ENCODE assay signal across 14 mouse cellular contexts in genomic region chr1:134074606-134075005, GRCm38 (mm10). TPM values are rescaled to one million over a fixed set of nuclear protein-coding genes. Genes with fewer than 3 reads are reported as not detected.
DNase-seq lines count a peak whose midpoint lies in the region; ATAC-seq and TF ChIP-seq lines count a peak whose summit lies in the region.
"Had no signal": no experiment of that assay in that cellular context is flagged by ENCODE, and none has a peak within 500 bp of the region (broad histone marks: within the 10 kb centered on the region; RNA-seq: fewer than 3 reads in every experiment).

No protein-coding gene starts in this region.

- intact Hi-C loops in heart, adult 2 months (cut with DNase I) = loop anchor here (1.0 kb wide), 1 partner anchor 19 kb away; no protein-coding TSS in a partner anchor

- no peak overlapping the region for H3K9ac ChIP-seq in heart, adult 2 months (ENCODE audit: low read depth, low read length)
- no peak overlapping the region for H3K9ac ChIP-seq in midbrain, embryonic 16.5 days (ENCODE audit: low read depth, low read length)
- no peak overlapping the region for H3K9ac ChIP-seq in midbrain, embryonic 14.5 days (replicated peaks; ENCODE audit: low read length)
- H3K9ac ChIP-seq: embryonic facial prominence, embryonic 15.5 days; intestine, embryonic 15.5 days had no signal

- H3K27me3 ChIP-seq in heart, adult 2 months (ENCODE audit: control insufficient read depth, insufficient read depth, low read length) = no peaks in the 10 kb centered on the region
- H3K27me3 ChIP-seq in midbrain, embryonic 10.5 days (ENCODE audit: low read depth, poor library complexity, severe bottlenecking) = no peaks in the 10 kb centered on the region
- no peaks in the 10 kb centered on the region for H3K27me3 ChIP-seq in midbrain, embryonic 16.5 days (ENCODE audit: control insufficient read depth, insufficient read depth, low read depth, low read length)
- H3K27me3 ChIP-seq in midbrain, embryonic 14.5 days (ENCODE audit: control insufficient read depth, insufficient read depth, low read length) = no peaks in the 10 kb centered on the region
- peaks cover 15% of the 10 kb centered on the region for H3K27me3 ChIP-seq in limb, embryonic 10.5 days (ENCODE audit: low read depth, poor library complexity, severe bottlenecking)
- H3K27me3 ChIP-seq: CH12.LX; embryonic facial prominence, embryonic 15.5 days; intestine, embryonic 15.5 days had no signal

- no peaks in the 10 kb centered on the region for H3K9me3 ChIP-seq in midbrain, embryonic 10.5 days (replicated peaks)
- H3K9me3 ChIP-seq in midbrain, embryonic 16.5 days (replicated peaks; ENCODE audit: control insufficient read depth, low read length, poor library complexity, severe bottlenecking) = no peaks in the 10 kb centered on the region
- no peaks in the 10 kb centered on the region for H3K9me3 ChIP-seq in midbrain, embryonic 14.5 days (ENCODE audit: control insufficient read depth, low read length)
- no peaks in the 10 kb centered on the region for H3K9me3 ChIP-seq in limb, embryonic 10.5 days (replicated peaks)
- H3K9me3 ChIP-seq: embryonic facial prominence, embryonic 15.5 days; intestine, embryonic 15.5 days had no signal

- no peak for TF ChIP-seq EP300 in heart, adult 2 months (IDR thresholded peaks at IDR 0.05; ENCODE audit: insufficient read depth, low read depth, low read length)

- peaks cover 35% of the 10 kb centered on the region for H3K36me3 ChIP-seq in heart, adult 2 months (ENCODE audit: control insufficient read depth, insufficient read depth, low read length)
- peaks cover 36% of the 10 kb centered on the region for H3K36me3 ChIP-seq in midbrain, embryonic 10.5 days
- no peaks in the 10 kb centered on the region for H3K36me3 ChIP-seq in midbrain, embryonic 16.5 days (ENCODE audit: control insufficient read depth, insufficient read depth, low read length)
- H3K36me3 ChIP-seq in midbrain, embryonic 14.5 days (ENCODE audit: control insufficient read depth, insufficient read depth, low read length) = no peaks in the 10 kb centered on the region; the same call in 1 of the 2 replicates
- peaks cover 20% of the 10 kb centered on the region for H3K36me3 ChIP-seq in limb, embryonic 10.5 days
- H3K36me3 ChIP-seq: intestine, embryonic 15.5 days had no signal

- H3K27ac ChIP-seq in heart, adult 2 months = no peak overlapping the region
- 0 out of 2 replicates have a peak overlapping the region, but pooled peaks have one; percentile 20 for H3K27ac ChIP-seq in midbrain, embryonic 10.5 days (replicated peaks)
- no peak overlapping the region for H3K27ac ChIP-seq in midbrain, embryonic 16.5 days (ENCODE audit: low read length)
- no peak overlapping the region for H3K27ac ChIP-seq in embryonic fibroblast, embryonic 13.5 days (ENCODE audit: insufficient read depth, low read length)
- 0 out of 2 replicates have a peak overlapping the region, but pooled peaks have one; percentile 13 for H3K27ac ChIP-seq in midbrain, embryonic 14.5 days (replicated peaks; ENCODE audit: low read depth, low read length)
- no peak overlapping the region for H3K27ac ChIP-seq in limb, embryonic 10.5 days
- H3K27ac ChIP-seq: embryonic facial prominence, embryonic 15.5 days; intestine, embryonic 15.5 days had no signal

- TF ChIP-seq CTCF in heart, adult 2 months (IDR thresholded peaks at IDR 0.05) = no peak
- TF ChIP-seq CTCF in embryonic fibroblast, embryonic 13.5 days (IDR thresholded peaks at IDR 0.05; ENCODE audit: borderline replicate concordance, insufficient read depth, low read length) = no peak

- TF ChIP-seq POLR2A in heart, adult 2 months (IDR thresholded peaks at IDR 0.05; ENCODE audit: insufficient read depth, low read depth, low read length) = peak; percentile 45; the same call in 1 of the 2 replicates
- TF ChIP-seq POLR2A in embryonic fibroblast, embryonic 13.5 days (IDR thresholded peaks at IDR 0.05; ENCODE audit: low read depth, low read length) = peak; percentile 54; the same call in 1 of the 2 replicates

- 75% methylated on average over 10 of the region's 10 CpGs for WGBS in heart, adult 2 months
- 92% methylated on average over 10 of the region's 10 CpGs for WGBS in midbrain, embryonic 10.5 days
- WGBS in midbrain, embryonic 16.5 days = 76% methylated on average over 10 of the region's 10 CpGs
- WGBS in midbrain, embryonic 14.5 days = 80% methylated on average over 10 of the region's 10 CpGs
- WGBS in limb, embryonic 10.5 days = 90% methylated on average over 10 of the region's 10 CpGs

- H3K4me2 ChIP-seq in midbrain, embryonic 16.5 days (ENCODE audit: low read length) = no peak overlapping the region
- peak overlapping the region; percentile 69; the same call in 1 of the 2 replicates for H3K4me2 ChIP-seq in midbrain, embryonic 14.5 days (ENCODE audit: low read length)
- H3K4me2 ChIP-seq: embryonic facial prominence, embryonic 15.5 days; intestine, embryonic 15.5 days had no signal

- peak in 1 of 2 experiments; percentile 18 for DNase-seq in heart, adult 2 months
- no peak for DNase-seq in heart, postnatal 4 days
- DNase-seq in midbrain, embryonic 10.5 days (ENCODE audit: low spot score) = no peak
- DNase-seq in midbrain, embryonic 14.5 days = no peak
- DNase-seq in limb, embryonic 10.5 days (ENCODE audit: low spot score) = no peak
- DNase-seq in urinary bladder, postnatal 36 days (ENCODE audit: low spot score in 2 of 2) = no peak
- DNase-seq: cerebellum, postnatal 10 days; kidney, postnatal 36 days had no signal

- H3K79me2 ChIP-seq in heart, adult 2 months (replicated peaks; ENCODE audit: control insufficient read depth, insufficient read depth, low read length) = peaks cover 2% of the 10 kb centered on the region

- peaks cover 18% of the 10 kb centered on the region for H3K4me1 ChIP-seq in heart, adult 2 months (ENCODE audit: control insufficient read depth, insufficient read depth, low read length)
- peaks cover 94% of the 10 kb centered on the region for H3K4me1 ChIP-seq in midbrain, embryonic 10.5 days
- peaks cover 22% of the 10 kb centered on the region for H3K4me1 ChIP-seq in midbrain, embryonic 16.5 days (ENCODE audit: control insufficient read depth, insufficient read depth, low read length)
- peaks cover 12% of the 10 kb centered on the region for H3K4me1 ChIP-seq in embryonic fibroblast, embryonic 13.5 days (ENCODE audit: control insufficient read depth, insufficient read depth, low read length)
- peaks cover 49% of the 10 kb centered on the region for H3K4me1 ChIP-seq in midbrain, embryonic 14.5 days (ENCODE audit: control insufficient read depth, insufficient read depth, low read length)
- peaks cover 41% of the 10 kb centered on the region for H3K4me1 ChIP-seq in limb, embryonic 10.5 days

- ATAC-seq in midbrain, embryonic 16.5 days = no peak
- no peak for ATAC-seq in midbrain, embryonic 14.5 days (ENCODE audit: low FRiP score, low TSS enrichment)
- ATAC-seq: intestine, embryonic 15.5 days had no signal

- H3K4me3 ChIP-seq in heart, adult 2 months = no peak overlapping the region
- peak overlapping the region; percentile 75; the same call in 1 of the 2 replicates for H3K4me3 ChIP-seq in midbrain, embryonic 10.5 days
- no peak overlapping the region for H3K4me3 ChIP-seq in midbrain, embryonic 16.5 days (ENCODE audit: low read depth, low read length)
- no peak overlapping the region for H3K4me3 ChIP-seq in embryonic fibroblast, embryonic 13.5 days (ENCODE audit: insufficient read depth, low read length)
- H3K4me3 ChIP-seq in midbrain, embryonic 14.5 days (replicated peaks; ENCODE audit: low read depth, low read length) = no peak overlapping the region
- no peak overlapping the region for H3K4me3 ChIP-seq in limb, embryonic 10.5 days
- H3K4me3 ChIP-seq: embryonic facial prominence, embryonic 15.5 days; intestine, embryonic 15.5 days had no signal

RNA-seq across cellular contexts. Expression of gene Btg2, which starts 4.3 kb away (rescaled TPM):
- total RNA-seq in heart, adult 2 months (2021) = 10 to 100 TPM; 29.9 to 31.0 TPM
- polyA plus RNA-seq in heart, adult 2 months (2012; rRNA removed) = 33.5 and 35.9 TPM in 2 replicates
- 10 to 100 TPM; 27.5 to 36.2 TPM for total RNA-seq in heart, postnatal 4 days (2021)
- polyA plus RNA-seq in midbrain, embryonic 10.5 days (2016; fragmentation: Nextera tagmentation; extraction: Ambion mirVana) = 107 and 161 TPM in 2 replicates
- polyA plus RNA-seq in midbrain, embryonic 16.5 days (2015; fragmentation: Nextera tagmentation; extraction: Ambion mirVana) = 27.2 and 34.9 TPM in 2 replicates
- polyA plus RNA-seq in embryonic fibroblast, embryonic 13.5 days (2011; ENCODE audit: insufficient read length, low read depth, missing spikeins) = 96.4 and 125 TPM in 2 replicates
- 34.2 and 61.1 TPM in 2 replicates for polyA plus RNA-seq in midbrain, embryonic 14.5 days (2014; fragmentation: Nextera tagmentation; extraction: Ambion mirVana)
- 10.1 and 17.7 TPM in 2 replicates for polyA plus RNA-seq in limb, embryonic 10.5 days (2016; fragmentation: Nextera tagmentation; extraction: Ambion mirVana)

RNA-seq across cellular contexts. Expression of gene Chit1, which starts 36.4 kb away (rescaled TPM):
- not detected for total RNA-seq in heart, adult 2 months (2021)
- polyA plus RNA-seq in heart, adult 2 months (2012; rRNA removed) = 0.16 TPM in 1 of 2 replicates, not detected in the other
- total RNA-seq in heart, postnatal 4 days (2021) = not detected
- not detected in 2 replicates for polyA plus RNA-seq in midbrain, embryonic 10.5 days (2016; fragmentation: Nextera tagmentation; extraction: Ambion mirVana)
- polyA plus RNA-seq in midbrain, embryonic 16.5 days (2015; fragmentation: Nextera tagmentation; extraction: Ambion mirVana) = 0.21 TPM in 1 of 2 replicates, not detected in the other
- polyA plus RNA-seq in embryonic fibroblast, embryonic 13.5 days (2011; ENCODE audit: insufficient read length, low read depth, missing spikeins) = not detected in 2 replicates
- polyA plus RNA-seq in midbrain, embryonic 14.5 days (2014; fragmentation: Nextera tagmentation; extraction: Ambion mirVana) = 0.26 TPM in 1 of 2 replicates, not detected in the other
- not detected in 2 replicates for polyA plus RNA-seq in limb, embryonic 10.5 days (2016; fragmentation: Nextera tagmentation; extraction: Ambion mirVana)
- total RNA-seq: left cerebral cortex, postnatal 25 days had no signal
- polyA plus RNA-seq: intestine, embryonic 15.5 days had no signal

RNA-seq across cellular contexts. Expression of gene Fmod, which starts 37.6 kb away (rescaled TPM):
- total RNA-seq in heart, adult 2 months (2021) = 1 to 10 TPM; 9.3 to 9.4 TPM
- polyA plus RNA-seq in heart, adult 2 months (2012; rRNA removed) = 14.5 and 17.0 TPM in 2 replicates
- total RNA-seq in heart, postnatal 4 days (2021) = 10 to 100 TPM; 18.7 to 21.9 TPM
- polyA plus RNA-seq in midbrain, embryonic 10.5 days (2016; fragmentation: Nextera tagmentation; extraction: Ambion mirVana) = 2.8 and 6.5 TPM in 2 replicates
- polyA plus RNA-seq in midbrain, embryonic 16.5 days (2015; fragmentation: Nextera tagmentation; extraction: Ambion mirVana) = 9.8 and 15.2 TPM in 2 replicates
- polyA plus RNA-seq in embryonic fibroblast, embryonic 13.5 days (2011; ENCODE audit: insufficient read length, low read depth, missing spikeins) = 35.4 and 74.2 TPM in 2 replicates
- polyA plus RNA-seq in midbrain, embryonic 14.5 days (2014; fragmentation: Nextera tagmentation; extraction: Ambion mirVana) = 0.31 and 6.4 TPM in 2 replicates
- polyA plus RNA-seq in limb, embryonic 10.5 days (2016; fragmentation: Nextera tagmentation; extraction: Ambion mirVana) = 2.4 and 2.5 TPM in 2 replicates
- total RNA-seq: CH12.LX had no signal

Comparison
In these comparisons a context has a peak if more than half of its experiments do, and no peak if none do; other contexts are left out.
1. H3K27ac ChIP-seq: peak in midbrain, embryonic 10.5 days (single experiment) and midbrain, embryonic 14.5 days (single experiment); none in heart, adult 2 months (single experiment), midbrain, embryonic 16.5 days (single experiment), embryonic fibroblast, embryonic 13.5 days (single experiment) and limb, embryonic 10.5 days (single experiment).